Mouse (Mus musculus) heart, postnatal 36 days (tissue): ENCODE measurements at regions not wholly inside any gene's neighbourhood (a gene's known extent, or its start where the extent isn't known, plus 50 kb on each side); places are given as distances from the start of the nearest gene placed in this dataset.
A peak's percentile ranks its signal among the peaks of the same experiment; 100 is the strongest.

Experiments
- DNase-seq, 2 experiments: peaks; one replicate each; pipeline ENCODE4 v3.0.0; 2021 to 2022
- intact Hi-C: fragments of 180-260 bp; cut with DNase I; formaldehyde crosslinking; loops from one replicate; pipeline ENCODE4 v1.15.1; 2025

- intact Hi-C loops, result no loop called here
These were observed 244.4 kb downstream of the Drd1 start for GRCm38 (mm10) chr13:53811151-53811550.

GRCm38 (mm10) chr13:53807791-53808525 lies 247.5 kb downstream of the Drd1 start:
- no peak for DNase-seq
- intact Hi-C loops, result no loop called here

More at GRCm38 (mm10) chr13:53811151-53811550, 244.4 kb downstream of the Drd1 start:
- no peak for DNase-seq

- intact Hi-C loops, result no loop called here
- no peak for DNase-seq
These were observed 249.6 kb downstream of the Drd1 start for GRCm38 (mm10) chr13:53805872-53806271.

- intact Hi-C loops, result no loop called here
- no peak for DNase-seq
These were observed 254.5 kb downstream of the Drd1 start for GRCm38 (mm10) chr13:53800978-53801377.

- no peak for DNase-seq
- intact Hi-C loops, result no loop called here
These were observed 266.7 kb downstream of the Drd1 start for GRCm38 (mm10) chr13:53788809-53789208.

GRCm38 (mm10) chr13:53783492-53783891 lies 272.0 kb downstream of the Drd1 start:
- peak; percentile 68 to 73 for DNase-seq
- intact Hi-C loops, result loop anchor here (1.0 to 2.0 kb wide), 2 partner anchors 271 to 279 kb away; partner anchors contain the start of gene Drd1

GRCm38 (mm10) chr13:53779150-53779549 lies 276.4 kb downstream of the Drd1 start:
- peak in 1 of 2 experiments; percentile 18 for DNase-seq
- intact Hi-C loops, result loop anchor here (10.0 kb wide), 1 partner anchor 446 kb away; no protein-coding TSS in a partner anchor

- DNase-seq, result no peak
These were observed 279.1 kb downstream of the Drd1 start for GRCm38 (mm10) chr13:53776421-53776820.

GRCm38 (mm10) chr13:53775687-53776086 lies 279.8 kb downstream of the Drd1 start:
- peak; percentile 18 to 30 for DNase-seq
- intact Hi-C loops, result loop anchor here (10.0 kb wide), 1 partner anchor 449 kb away; no protein-coding TSS in a partner anchor

More at GRCm38 (mm10) chr13:53776421-53776820, 279.1 kb downstream of the Drd1 start:
- intact Hi-C loops, result loop anchor here (10.0 kb wide), 1 partner anchor 448 kb away; no protein-coding TSS in a partner anchor

GRCm38 (mm10) chr13:53764613-53765243 lies 290.8 kb downstream of the Drd1 start:
- intact Hi-C loops, result loop anchor here (2.0 to 5.0 kb wide), 3 partner anchors 77 to 322 kb away; no protein-coding TSS in a partner anchor
- DNase-seq, result peak; percentile 54 to 55

- intact Hi-C loops, result no loop called here
- DNase-seq, result no peak
These were observed 284.8 kb upstream of the Msx2 start for GRCm38 (mm10) chr13:53757576-53758237.

GRCm38 (mm10) chr13:53756970-53757530 lies 284.2 kb upstream of the Msx2 start:
- no peak for DNase-seq
- intact Hi-C loops, result no loop called here

GRCm38 (mm10) chr13:53755046-53755615 lies 282.3 kb upstream of the Msx2 start:
- no peak for DNase-seq
- intact Hi-C loops, result no loop called here

GRCm38 (mm10) chr13:53753049-53753448 lies 280.2 kb upstream of the Msx2 start:
- intact Hi-C loops, result no loop called here
- DNase-seq, result no peak

- DNase-seq, result peak; percentile 5 to 19
- intact Hi-C loops, result no loop called here
These were observed 268.1 kb upstream of the Msx2 start for GRCm38 (mm10) chr13:53740981-53741380.

- intact Hi-C loops, result no loop called here
- no peak for DNase-seq
These were observed 266.3 kb upstream of the Msx2 start for GRCm38 (mm10) chr13:53739127-53739526.

GRCm38 (mm10) chr13:53734944-53735343 lies 262.1 kb upstream of the Msx2 start:
- DNase-seq, result peak; percentile 10 to 20
- intact Hi-C loops, result no loop called here

- intact Hi-C loops, result no loop called here
- no peak for DNase-seq
These were observed 257.5 kb upstream of the Msx2 start for GRCm38 (mm10) chr13:53730259-53730902.

- no peak for DNase-seq
- intact Hi-C loops, result no loop called here
These were observed 257.0 kb upstream of the Msx2 start for GRCm38 (mm10) chr13:53729848-53730247.

- intact Hi-C loops, result no loop called here
- DNase-seq, result no peak
These were observed 253.2 kb upstream of the Msx2 start for GRCm38 (mm10) chr13:53726031-53726430.
